In the genomic region with DNA sequence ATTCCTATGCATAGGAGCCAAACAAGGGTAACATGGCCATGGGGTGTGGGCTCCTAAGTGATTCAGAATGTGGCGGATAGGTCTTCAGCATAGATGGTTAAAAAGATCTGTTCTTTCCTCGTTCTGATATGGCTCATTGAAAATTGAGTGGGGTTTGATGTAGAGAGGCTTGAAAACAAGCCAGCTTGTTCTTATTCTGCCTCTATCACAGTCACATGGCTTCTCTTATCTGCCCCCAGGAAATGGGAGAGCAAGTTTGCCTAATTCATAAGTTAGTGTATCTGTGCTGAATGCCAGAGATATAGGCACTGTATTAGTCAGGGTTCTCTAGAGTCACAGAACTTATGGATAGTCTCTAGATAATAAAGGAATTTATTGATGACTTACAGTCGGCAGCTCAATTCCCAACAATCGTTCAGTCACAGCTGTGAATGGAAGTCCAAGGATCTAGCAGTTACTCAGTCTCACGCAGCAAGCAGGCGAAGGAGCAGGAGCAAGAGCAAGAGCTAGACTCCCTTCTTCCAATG, we compare ENCODE assay signal across 33 mouse cellular contexts. TPM values are rescaled to one million over a fixed set of nuclear protein-coding genes. Genes with fewer than 3 reads are reported as not detected.
"Had no signal": no experiment of that assay in that cellular context is flagged by ENCODE, and none has a peak within 500 bp of the region (broad histone marks: within the 10 kb centered on the region; RNA-seq: fewer than 3 reads in every experiment).

Gene AI481877, minus strand, starts transcription at position 477 of the 527 bp plus-strand sequence.

RNA-seq across cellular contexts. Expression of gene AI481877, which starts in this region (rescaled TPM):
- total RNA-seq: left cerebral cortex, postnatal 10 days; left cerebral cortex, postnatal 14 days; left cerebral cortex, postnatal 25 days; left cerebral cortex, postnatal 36 days; left cerebral cortex, postnatal 4 days; liver, adult 2 months; megakaryocyte, adult 5-6 weeks; midbrain, postnatal 0 days; monocyte, adult 5-6 weeks had no signal
- polyA plus RNA-seq: limb, embryonic 10.5 days; limb, embryonic 11.5 days; limb, embryonic 13.5 days; limb, embryonic 14.5 days; limb, embryonic 15.5 days; liver, adult 2 months; liver, embryonic 11.5 days; liver, embryonic 12.5 days; liver, embryonic 13.5 days; liver, embryonic 14.5 days; liver, embryonic 15.5 days; liver, embryonic 16.5 days; liver, postnatal 0 days; lung, embryonic 14.5 days; lung, embryonic 15.5 days; lung, embryonic 16.5 days; lung, postnatal 0 days; macrophage; midbrain, embryonic 10.5 days; midbrain, embryonic 11.5 days; midbrain, embryonic 12.5 days; midbrain, embryonic 14.5 days; midbrain, embryonic 16.5 days; neural tube, embryonic 11.5 days; neural tube, embryonic 12.5 days had no signal
